Mouse (Mus musculus): ENCODE measurements at regions not wholly inside any gene's neighbourhood (a gene's known extent, or its start where the extent isn't known, plus 50 kb on each side); places are given as distances from the start of the nearest gene placed in this dataset.

- ATAC-seq (ENCODE audit: insufficient number of reproducible peaks, low FRiP score, low TSS enrichment, low read depth) (no peak), DNase-seq (ENCODE audit: low spot score) (no peak)
- Histone ChIP-seq H3K9me3 (ENCODE audit: control insufficient read depth, low read length) (no peaks in the 10 kb centered on the region), H3K4me3 (ENCODE audit: low read depth, low read length) (no peak overlapping the region), H3K27ac (replicated peaks; ENCODE audit: low read depth, low read length) (no peak overlapping the region), H3K9ac (ENCODE audit: low read length) (no peak overlapping the region), H3K27me3 (ENCODE audit: control insufficient read depth, insufficient read depth, low read length) (no peaks in the 10 kb centered on the region), H3K36me3 (ENCODE audit: control insufficient read depth, insufficient read depth, low read length) (no peaks in the 10 kb centered on the region), H3K4me2 (ENCODE audit: low read depth, severe bottlenecking) (no peak overlapping the region), H3K4me1 (ENCODE audit: control insufficient read depth, insufficient read depth, low read length) (no peaks in the 10 kb centered on the region)
- WGBS = 89% methylated on average over 5 of the region's 5 CpGs
Observed at GRCm38 (mm10) chr6:93467867-93468266, 524.6 kb upstream of the Adamts9 start.

- no peak overlapping the region for H3K9ac ChIP-seq (ENCODE audit: low read length)
- no peaks in the 10 kb centered on the region for H3K4me1 ChIP-seq (ENCODE audit: control insufficient read depth, insufficient read depth, low read length)
- no peaks in the 10 kb centered on the region for H3K9me3 ChIP-seq (ENCODE audit: control insufficient read depth, low read length)
- 88% methylated on average over 4 of the region's 4 CpGs for WGBS
- ATAC-seq (ENCODE audit: insufficient number of reproducible peaks, low FRiP score, low TSS enrichment, low read depth) (no peak), DNase-seq (ENCODE audit: low spot score) (no peak)
- H3K27me3 ChIP-seq (ENCODE audit: control insufficient read depth, insufficient read depth, low read length) = no peaks in the 10 kb centered on the region
- H3K27ac ChIP-seq (replicated peaks; ENCODE audit: low read depth, low read length) = no peak overlapping the region
- no peak overlapping the region for H3K4me2 ChIP-seq (ENCODE audit: low read depth, severe bottlenecking)
- H3K4me3 ChIP-seq (ENCODE audit: low read depth, low read length) = no peak overlapping the region
- no peaks in the 10 kb centered on the region for H3K36me3 ChIP-seq (ENCODE audit: control insufficient read depth, insufficient read depth, low read length)
Observed at GRCm38 (mm10) chr6:93462861-93463260, 519.6 kb upstream of the Adamts9 start.

- WGBS = 86% methylated on average over 3 of the region's 3 CpGs
- Histone ChIP-seq H3K4me1 (ENCODE audit: control insufficient read depth, insufficient read depth, low read length) (no peaks in the 10 kb centered on the region), H3K27ac (replicated peaks; ENCODE audit: low read depth, low read length) (no peak overlapping the region), H3K9me3 (ENCODE audit: control insufficient read depth, low read length) (no peaks in the 10 kb centered on the region), H3K27me3 (ENCODE audit: control insufficient read depth, insufficient read depth, low read length) (no peaks in the 10 kb centered on the region), H3K9ac (ENCODE audit: low read length) (no peak overlapping the region), H3K4me3 (ENCODE audit: low read depth, low read length) (no peak overlapping the region), H3K4me2 (ENCODE audit: low read depth, severe bottlenecking) (no peak overlapping the region), H3K36me3 (ENCODE audit: control insufficient read depth, insufficient read depth, low read length) (no peaks in the 10 kb centered on the region)
- DNase-seq (ENCODE audit: low spot score) (no peak), ATAC-seq (ENCODE audit: insufficient number of reproducible peaks, low FRiP score, low TSS enrichment, low read depth) (no peak)
Observed at GRCm38 (mm10) chr6:93461374-93461773, 518.1 kb upstream of the Adamts9 start.

- H3K4me3 ChIP-seq (ENCODE audit: low read depth, low read length) = no peak overlapping the region
- H3K27ac ChIP-seq (replicated peaks; ENCODE audit: low read depth, low read length) = no peak overlapping the region
- H3K9me3 ChIP-seq (ENCODE audit: control insufficient read depth, low read length) = no peaks in the 10 kb centered on the region
- no peak for DNase-seq (ENCODE audit: low spot score)
- no peaks in the 10 kb centered on the region for H3K36me3 ChIP-seq (ENCODE audit: control insufficient read depth, insufficient read depth, low read length)
- no peaks in the 10 kb centered on the region for H3K27me3 ChIP-seq (ENCODE audit: control insufficient read depth, insufficient read depth, low read length)
- H3K9ac ChIP-seq (ENCODE audit: low read length) = no peak overlapping the region
- no peak for ATAC-seq (ENCODE audit: insufficient number of reproducible peaks, low FRiP score, low TSS enrichment, low read depth)
- WGBS = 53% methylated on average over 4 of the region's 4 CpGs
- H3K4me2 ChIP-seq (ENCODE audit: low read depth, severe bottlenecking) = no peak overlapping the region
- H3K4me1 ChIP-seq (ENCODE audit: control insufficient read depth, insufficient read depth, low read length) = no peaks in the 10 kb centered on the region
Observed at GRCm38 (mm10) chr6:93457613-93458012, 514.3 kb upstream of the Adamts9 start.

GRCm38 (mm10) chr6:93456383-93457033, 513.2 kb upstream of the Adamts9 start:
- H3K36me3 ChIP-seq (ENCODE audit: control insufficient read depth, insufficient read depth, low read length) = no peaks in the 10 kb centered on the region
- no peaks in the 10 kb centered on the region for H3K9me3 ChIP-seq (ENCODE audit: control insufficient read depth, low read length)
- no peak for ATAC-seq (ENCODE audit: insufficient number of reproducible peaks, low FRiP score, low TSS enrichment, low read depth)
- H3K4me3 ChIP-seq (ENCODE audit: low read depth, low read length) = no peak overlapping the region
- H3K4me1 ChIP-seq (ENCODE audit: control insufficient read depth, insufficient read depth, low read length) = no peaks in the 10 kb centered on the region
- H3K27me3 ChIP-seq (ENCODE audit: control insufficient read depth, insufficient read depth, low read length) = no peaks in the 10 kb centered on the region
- no peak overlapping the region for H3K4me2 ChIP-seq (ENCODE audit: low read depth, severe bottlenecking)
- no peak overlapping the region for H3K9ac ChIP-seq (ENCODE audit: low read length)
- H3K27ac ChIP-seq (replicated peaks; ENCODE audit: low read depth, low read length) = no peak overlapping the region
- WGBS = 90% methylated on average over 9 of the region's 9 CpGs
- DNase-seq (ENCODE audit: low spot score) = no peak

GRCm38 (mm10) chr6:93445568-93445967, 502.3 kb upstream of the Adamts9 start:
- Histone ChIP-seq H3K9me3 (ENCODE audit: control insufficient read depth, low read length) (no peaks in the 10 kb centered on the region), H3K36me3 (ENCODE audit: control insufficient read depth, insufficient read depth, low read length) (no peaks in the 10 kb centered on the region), H3K4me2 (ENCODE audit: low read depth, severe bottlenecking) (no peak overlapping the region), H3K9ac (ENCODE audit: low read length) (no peak overlapping the region), H3K4me3 (ENCODE audit: low read depth, low read length) (no peak overlapping the region), H3K27ac (replicated peaks; ENCODE audit: low read depth, low read length) (no peak overlapping the region), H3K4me1 (ENCODE audit: control insufficient read depth, insufficient read depth, low read length) (peaks cover 5% of the 10 kb centered on the region; the same call in 1 of the 2 replicates), H3K27me3 (ENCODE audit: control insufficient read depth, insufficient read depth, low read length) (no peaks in the 10 kb centered on the region)
- ATAC-seq (ENCODE audit: insufficient number of reproducible peaks, low FRiP score, low TSS enrichment, low read depth) (no peak), DNase-seq (ENCODE audit: low spot score) (no peak)
- 73% methylated on average over 16 of the region's 16 CpGs for WGBS

GRCm38 (mm10) chr6:93445124-93445523, 501.8 kb upstream of the Adamts9 start:
- 68% methylated on average over 5 of the region's 5 CpGs for WGBS
- Histone ChIP-seq H3K9me3 (ENCODE audit: control insufficient read depth, low read length) (no peaks in the 10 kb centered on the region), H3K4me1 (ENCODE audit: control insufficient read depth, insufficient read depth, low read length) (peaks cover 5% of the 10 kb centered on the region; the same call in 1 of the 2 replicates), H3K27me3 (ENCODE audit: control insufficient read depth, insufficient read depth, low read length) (no peaks in the 10 kb centered on the region), H3K36me3 (ENCODE audit: control insufficient read depth, insufficient read depth, low read length) (no peaks in the 10 kb centered on the region), H3K27ac (replicated peaks; ENCODE audit: low read depth, low read length) (no peak overlapping the region), H3K9ac (ENCODE audit: low read length) (no peak overlapping the region), H3K4me3 (ENCODE audit: low read depth, low read length) (no peak overlapping the region), H3K4me2 (ENCODE audit: low read depth, severe bottlenecking) (no peak overlapping the region)
- no peak for ATAC-seq (ENCODE audit: insufficient number of reproducible peaks, low FRiP score, low TSS enrichment, low read depth)
- peak; percentile 34 for DNase-seq (ENCODE audit: low spot score)

- DNase-seq (ENCODE audit: low spot score) = peak; percentile 31
Observed at GRCm38 (mm10) chr6:93443766-93444557, 500.7 kb upstream of the Adamts9 start.

More at GRCm38 (mm10) chr6:93443766-93444557, 500.7 kb upstream of the Adamts9 start:
- no peak overlapping the region for H3K4me3 ChIP-seq (ENCODE audit: low read depth, low read length)
- no peak for ATAC-seq (ENCODE audit: insufficient number of reproducible peaks, low FRiP score, low TSS enrichment, low read depth)
- no peaks in the 10 kb centered on the region for H3K27me3 ChIP-seq (ENCODE audit: control insufficient read depth, insufficient read depth, low read length)
- WGBS = 34% methylated on average over 11 of the region's 11 CpGs
- no peaks in the 10 kb centered on the region for H3K9me3 ChIP-seq (ENCODE audit: control insufficient read depth, low read length)
- no peaks in the 10 kb centered on the region for H3K36me3 ChIP-seq (ENCODE audit: control insufficient read depth, insufficient read depth, low read length)
- no peak overlapping the region for H3K4me2 ChIP-seq (ENCODE audit: low read depth, severe bottlenecking)
- peaks cover 5% of the 10 kb centered on the region; the same call in 1 of the 2 replicates for H3K4me1 ChIP-seq (ENCODE audit: control insufficient read depth, insufficient read depth, low read length)
- no peak overlapping the region for H3K27ac ChIP-seq (replicated peaks; ENCODE audit: low read depth, low read length)
- no peak overlapping the region for H3K9ac ChIP-seq (ENCODE audit: low read length)
